Mouse (Mus musculus): ENCODE data around the gene Ppib. TPM values are rescaled to one million over a fixed set of nuclear protein-coding genes. Genes with fewer than 3 reads are reported as not detected.
A peak's percentile ranks its signal among the peaks of the same experiment; 100 is the strongest.

Gene Ppib
- total RNA-seq (2017) = 628 to 744 TPM (median 641 TPM) in 3 replicates

- ATAC-seq (replicated peaks; ENCODE audit: insufficient number of reproducible peaks, low FRiP score, low TSS enrichment, poor library complexity, severe bottlenecking) = peak; percentile 97
These were observed at the start of gene Ppib for GRCm38 (mm10) chr9:66059583-66060307. Gene Ppib, plus strand, starts transcription at chr9:66060222.

- ATAC-seq (replicated peaks; ENCODE audit: insufficient number of reproducible peaks, low FRiP score, low TSS enrichment, poor library complexity, severe bottlenecking) = no peak
These were observed 39.4 kb upstream of the Ppib start for GRCm38 (mm10) chr9:66020601-66021000.

- ATAC-seq (replicated peaks; ENCODE audit: insufficient number of reproducible peaks, low FRiP score, low TSS enrichment, poor library complexity, severe bottlenecking) = no peak
These were observed 21.9 kb upstream of the Ppib start for GRCm38 (mm10) chr9:66038082-66038481.

DNA sequence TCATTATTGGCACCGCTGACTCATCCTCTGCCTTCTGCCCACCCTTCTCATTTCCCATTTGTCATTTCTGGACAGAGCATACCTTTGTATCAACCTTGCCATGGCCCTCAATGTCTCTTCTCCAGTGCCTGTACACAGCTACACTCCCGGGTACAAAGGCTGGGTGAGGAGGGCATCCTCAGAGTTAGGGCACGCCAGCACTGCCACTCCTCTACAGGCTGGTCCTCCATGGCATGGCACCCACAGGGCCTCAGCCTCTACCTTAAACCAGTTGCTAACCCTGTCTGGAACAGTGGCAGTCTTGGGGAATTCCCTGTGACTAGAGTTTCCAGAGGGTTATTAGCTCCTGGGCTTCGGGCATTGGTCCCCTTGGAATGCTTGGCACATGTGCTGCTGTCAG, 21.4 kb upstream of the Ppib start:
- ATAC-seq (replicated peaks; ENCODE audit: insufficient number of reproducible peaks, low FRiP score, low TSS enrichment, poor library complexity, severe bottlenecking) = no peak

- ATAC-seq (replicated peaks; ENCODE audit: insufficient number of reproducible peaks, low FRiP score, low TSS enrichment, poor library complexity, severe bottlenecking) = no peak
These were observed 20.7 kb upstream of the Ppib start for GRCm38 (mm10) chr9:66039290-66039689.

- ATAC-seq (replicated peaks; ENCODE audit: insufficient number of reproducible peaks, low FRiP score, low TSS enrichment, poor library complexity, severe bottlenecking) = no peak
These were observed 19.2 kb upstream of the Ppib start for GRCm38 (mm10) chr9:66040801-66041200.

- no peak for ATAC-seq (replicated peaks; ENCODE audit: insufficient number of reproducible peaks, low FRiP score, low TSS enrichment, poor library complexity, severe bottlenecking)
These were observed 17.7 kb upstream of the Ppib start for GRCm38 (mm10) chr9:66042331-66042730.

DNA sequence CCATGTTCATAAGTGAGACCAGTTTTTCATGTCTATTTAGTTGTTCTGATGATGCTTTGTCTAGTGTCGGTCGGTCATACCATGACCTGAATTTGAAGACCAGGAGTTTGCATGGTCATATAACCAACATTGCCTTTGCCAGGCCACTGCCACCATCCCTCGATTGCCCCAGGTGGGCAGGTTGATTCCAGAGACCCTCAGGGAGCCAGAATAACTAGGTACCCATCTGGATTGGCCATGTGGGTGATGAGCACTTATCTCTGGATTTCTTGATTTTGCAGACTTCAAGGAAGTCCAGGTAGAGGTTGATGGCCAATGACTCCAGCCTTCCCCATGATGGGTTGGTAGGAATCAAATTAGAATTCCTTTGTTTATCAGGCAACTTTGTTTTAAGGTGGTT, 16.8 kb upstream of the Ppib start:
- no peak for ATAC-seq (replicated peaks; ENCODE audit: insufficient number of reproducible peaks, low FRiP score, low TSS enrichment, poor library complexity, severe bottlenecking)

- ATAC-seq (replicated peaks; ENCODE audit: insufficient number of reproducible peaks, low FRiP score, low TSS enrichment, poor library complexity, severe bottlenecking) = no peak
These were observed 10.0 kb upstream of the Ppib start for GRCm38 (mm10) chr9:66049931-66050601.

GRCm38 (mm10) chr9:66051493-66051892, 8.5 kb upstream of the Ppib start:
- ATAC-seq (replicated peaks; ENCODE audit: insufficient number of reproducible peaks, low FRiP score, low TSS enrichment, poor library complexity, severe bottlenecking) = no peak

- no peak for ATAC-seq (replicated peaks; ENCODE audit: insufficient number of reproducible peaks, low FRiP score, low TSS enrichment, poor library complexity, severe bottlenecking)
These were observed 7.3 kb upstream of the Ppib start for GRCm38 (mm10) chr9:66052731-66053130.

- ATAC-seq (replicated peaks; ENCODE audit: insufficient number of reproducible peaks, low FRiP score, low TSS enrichment, poor library complexity, severe bottlenecking) = no peak
These were observed 6.4 kb upstream of the Ppib start for GRCm38 (mm10) chr9:66053620-66054019.

DNA sequence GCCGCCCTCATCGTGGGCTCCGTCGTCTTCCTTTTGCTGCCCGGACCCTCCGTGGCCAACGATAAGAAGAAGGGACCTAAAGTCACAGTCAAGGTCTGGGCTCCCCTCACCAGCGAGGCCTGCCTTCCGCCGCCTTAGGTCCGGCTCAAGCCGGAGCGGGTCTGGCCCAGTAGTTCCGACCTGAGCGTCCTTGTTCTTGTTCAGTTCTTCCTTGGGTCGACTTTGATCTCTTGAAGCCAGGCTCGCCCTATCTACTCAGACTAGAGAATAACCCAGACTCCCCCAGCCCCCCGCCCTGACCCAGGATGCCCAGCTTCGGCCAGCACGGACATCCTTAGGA, 256 bp downstream of the Ppib start:
- no peak for ATAC-seq (replicated peaks; ENCODE audit: insufficient number of reproducible peaks, low FRiP score, low TSS enrichment, poor library complexity, severe bottlenecking)

DNA sequence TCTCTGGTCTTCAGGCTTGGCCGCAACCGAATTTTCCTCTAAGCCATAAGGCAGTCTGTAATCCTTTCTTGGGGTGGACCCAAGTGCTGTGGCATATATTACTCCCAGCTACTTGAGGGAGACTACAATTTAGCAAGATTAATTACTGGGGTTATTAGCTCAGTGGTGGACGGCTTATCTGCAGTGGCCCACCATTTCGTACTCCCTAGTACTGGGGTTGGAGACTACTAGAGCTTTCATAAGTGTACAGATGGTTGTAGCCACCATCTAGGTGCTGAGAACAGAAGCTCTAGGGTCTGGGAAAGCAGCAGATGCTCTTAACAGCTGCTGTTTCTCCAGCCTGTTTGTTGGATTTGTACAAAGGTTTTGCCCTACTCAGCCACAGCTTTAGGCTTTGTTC, 964 bp downstream of the Ppib start:
- ATAC-seq (replicated peaks; ENCODE audit: insufficient number of reproducible peaks, low FRiP score, low TSS enrichment, poor library complexity, severe bottlenecking) = no peak

DNA sequence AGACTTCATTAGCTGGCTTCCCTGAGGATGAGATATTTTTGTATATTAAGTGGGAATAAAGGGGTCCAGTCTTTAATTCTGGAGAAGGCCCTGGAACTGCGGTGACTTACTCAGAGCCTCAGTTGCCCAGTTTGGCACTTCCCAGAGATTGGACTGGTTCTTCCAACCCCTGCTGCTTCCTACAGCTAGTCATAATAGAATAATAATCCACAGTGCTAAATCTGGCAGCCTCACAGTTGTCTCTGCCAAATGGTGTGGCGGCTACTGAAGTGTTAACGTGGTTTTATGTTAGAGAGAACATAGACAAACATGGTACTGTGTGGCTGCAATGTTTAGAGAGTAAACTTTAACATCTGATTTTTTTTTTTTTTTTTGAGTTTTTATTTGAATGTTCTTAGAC, 1.6 kb downstream of the Ppib start:
- ATAC-seq (replicated peaks; ENCODE audit: insufficient number of reproducible peaks, low FRiP score, low TSS enrichment, poor library complexity, severe bottlenecking) = no peak

DNA sequence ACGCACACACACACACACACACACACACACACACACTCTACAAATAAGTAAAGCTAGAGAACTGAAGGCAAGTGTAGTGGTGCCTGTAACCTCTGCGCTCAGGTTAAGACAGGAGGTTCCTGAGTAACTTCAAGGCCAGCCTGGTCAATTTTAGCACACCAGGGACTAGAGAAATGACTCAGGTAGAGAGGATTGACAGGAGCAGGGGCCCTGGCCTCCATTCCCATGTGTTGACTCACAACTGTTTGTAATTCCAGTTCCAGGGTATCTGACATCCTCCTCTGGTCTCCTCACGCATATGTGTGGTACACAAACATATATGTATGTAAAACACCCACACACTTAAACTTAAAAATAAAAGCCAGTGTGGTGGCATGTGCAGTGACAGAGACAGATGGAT, 3.4 kb downstream of the Ppib start:
- no peak for ATAC-seq (replicated peaks; ENCODE audit: insufficient number of reproducible peaks, low FRiP score, low TSS enrichment, poor library complexity, severe bottlenecking)

DNA sequence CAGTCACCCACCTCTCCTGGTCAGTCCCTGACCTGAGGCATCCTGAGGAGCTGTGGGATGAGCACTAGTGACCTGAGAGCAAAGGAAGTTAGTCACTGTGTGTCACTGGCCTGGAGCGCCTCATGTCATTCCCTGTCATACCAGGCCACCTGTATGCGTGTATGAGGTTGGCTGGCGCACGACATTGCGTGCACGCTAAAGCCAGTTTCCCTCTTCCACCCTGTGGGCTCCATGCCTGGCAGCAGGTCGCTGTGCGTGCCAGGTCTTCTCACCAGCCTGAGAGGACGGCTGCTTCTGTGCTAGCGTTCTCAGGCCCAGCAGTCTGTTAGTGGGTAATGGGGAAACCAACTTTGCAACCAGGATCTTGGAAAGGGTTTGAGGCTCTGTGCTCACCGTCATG, 4.3 kb downstream of the Ppib start:
- no peak for ATAC-seq (replicated peaks; ENCODE audit: insufficient number of reproducible peaks, low FRiP score, low TSS enrichment, poor library complexity, severe bottlenecking)

DNA sequence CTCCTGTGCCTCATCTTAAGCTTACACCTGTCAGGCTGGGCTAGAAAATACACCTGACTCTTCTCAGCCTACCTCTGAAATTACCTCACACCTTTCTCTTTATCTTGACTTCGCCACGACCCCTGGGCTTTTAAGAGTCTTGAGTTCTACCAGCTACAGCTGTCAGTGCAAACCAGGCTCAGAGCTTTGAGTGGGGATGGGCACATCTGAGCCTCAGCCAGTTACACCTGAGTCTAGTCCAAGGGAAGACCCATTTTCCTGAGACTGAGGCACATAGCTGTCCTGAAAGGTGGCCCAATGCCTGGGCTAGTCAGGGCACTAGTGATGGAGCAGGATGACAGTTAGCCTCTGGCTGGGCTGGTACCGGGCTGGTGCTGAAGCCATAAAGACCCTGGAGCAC, 6.8 kb downstream of the Ppib start:
- ATAC-seq (replicated peaks; ENCODE audit: insufficient number of reproducible peaks, low FRiP score, low TSS enrichment, poor library complexity, severe bottlenecking) = no peak

DNA sequence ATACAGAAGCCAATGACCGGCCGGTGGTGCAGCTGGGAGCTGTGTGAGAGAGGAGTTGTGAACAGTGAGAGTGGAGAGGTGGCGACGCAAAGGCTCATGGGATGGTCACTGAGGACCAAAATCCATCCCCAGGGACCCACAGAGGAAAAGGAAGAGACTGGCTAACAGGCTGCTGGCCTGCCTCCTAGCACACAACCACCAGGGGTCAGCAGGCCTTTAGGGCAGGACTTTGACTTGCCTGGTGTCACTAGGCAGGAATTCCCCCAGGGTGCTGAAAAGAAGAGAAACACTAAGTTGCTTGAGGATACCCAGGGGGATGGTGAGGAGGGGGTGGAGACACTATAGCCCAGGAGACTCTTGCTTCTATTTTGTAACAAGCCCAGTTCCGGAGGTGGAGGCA, 7.5 kb downstream of the Ppib start:
- ATAC-seq (replicated peaks; ENCODE audit: insufficient number of reproducible peaks, low FRiP score, low TSS enrichment, poor library complexity, severe bottlenecking) = no peak

GRCm38 (mm10) chr9:66068056-66068455, 8.0 kb downstream of the Ppib start:
- no peak for ATAC-seq (replicated peaks; ENCODE audit: insufficient number of reproducible peaks, low FRiP score, low TSS enrichment, poor library complexity, severe bottlenecking)

GRCm38 (mm10) chr9:66068971-66069391, 9.0 kb downstream of the Ppib start:
- ATAC-seq (replicated peaks; ENCODE audit: insufficient number of reproducible peaks, low FRiP score, low TSS enrichment, poor library complexity, severe bottlenecking) = no peak

Measured in monocyte, adult 5-6 weeks (primary cell).